Comparison of ENCODE assay signal across 23 mouse cellular contexts in genomic region chr9:123757326-123757725, GRCm38 (mm10). TPM values are rescaled to one million over a fixed set of nuclear protein-coding genes. Genes with fewer than 3 reads are reported as not detected.
A peak's percentile ranks its signal among the peaks of the same experiment; 100 is the strongest.
DNase-seq lines count a peak whose midpoint lies in the region; ATAC-seq and TF ChIP-seq lines count a peak whose summit lies in the region.
"Had no signal": no experiment of that assay in that cellular context is flagged by ENCODE, and none has a peak within 500 bp of the region (broad histone marks: within the 10 kb centered on the region; RNA-seq: fewer than 3 reads in every experiment).

No protein-coding gene starts in this region.

- H3K36me3 ChIP-seq in heart, embryonic 16.5 days (ENCODE audit: control insufficient read depth, insufficient read depth): no peaks in the 10 kb centered on the region
- H3K36me3 ChIP-seq in heart, embryonic 12.5 days: no peaks in the 10 kb centered on the region
- no peaks in the 10 kb centered on the region for H3K36me3 ChIP-seq in liver, embryonic 12.5 days
- H3K36me3 ChIP-seq: embryonic facial prominence, embryonic 15.5 days; heart, embryonic 15.5 days; hindbrain, embryonic 13.5 days; intestine, embryonic 15.5 days had no signal

- H3K9ac ChIP-seq in heart, embryonic 16.5 days (ENCODE audit: low read length): no peak overlapping the region
- H3K9ac ChIP-seq in heart, embryonic 12.5 days: no peak overlapping the region
- H3K9ac ChIP-seq in liver, embryonic 12.5 days: no peak overlapping the region
- H3K9ac ChIP-seq: embryonic facial prominence, embryonic 15.5 days; heart, embryonic 15.5 days; hindbrain, embryonic 13.5 days; intestine, embryonic 15.5 days had no signal

- H3K4me2 ChIP-seq in heart, embryonic 16.5 days (ENCODE audit: low read depth, low read length): no peak overlapping the region
- H3K4me2 ChIP-seq in heart, embryonic 12.5 days: no peak overlapping the region
- no peak overlapping the region for H3K4me2 ChIP-seq in liver, embryonic 12.5 days
- H3K4me2 ChIP-seq: embryonic facial prominence, embryonic 15.5 days; heart, embryonic 15.5 days; hindbrain, embryonic 13.5 days; intestine, embryonic 15.5 days had no signal

- H3K4me3 ChIP-seq in heart, embryonic 16.5 days (ENCODE audit: low read length): no peak overlapping the region
- no peak overlapping the region for H3K4me3 ChIP-seq in heart, embryonic 12.5 days
- no peak overlapping the region for H3K4me3 ChIP-seq in embryonic fibroblast, embryonic 13.5 days (ENCODE audit: insufficient read depth, low read length)
- no peak overlapping the region for H3K4me3 ChIP-seq in liver, embryonic 12.5 days
- H3K4me3 ChIP-seq: embryonic facial prominence, embryonic 15.5 days; heart, embryonic 15.5 days; hindbrain, embryonic 13.5 days; intestine, embryonic 15.5 days had no signal

- no peaks in the 10 kb centered on the region for H3K27me3 ChIP-seq in heart, embryonic 16.5 days (ENCODE audit: control insufficient read depth, insufficient read depth, low read length)
- no peaks in the 10 kb centered on the region for H3K27me3 ChIP-seq in heart, embryonic 12.5 days (replicated peaks)
- no peaks in the 10 kb centered on the region for H3K27me3 ChIP-seq in liver, embryonic 12.5 days (replicated peaks)
- H3K27me3 ChIP-seq: CH12.LX; embryonic facial prominence, embryonic 15.5 days; heart, embryonic 15.5 days; hindbrain, embryonic 13.5 days; intestine, embryonic 15.5 days had no signal

- H3K9me3 ChIP-seq in heart, embryonic 16.5 days (replicated peaks; ENCODE audit: control insufficient read depth, low read length): no peaks in the 10 kb centered on the region
- no peaks in the 10 kb centered on the region for H3K9me3 ChIP-seq in heart, embryonic 12.5 days (replicated peaks)
- H3K9me3 ChIP-seq in liver, embryonic 12.5 days (replicated peaks): no peaks in the 10 kb centered on the region
- H3K9me3 ChIP-seq: embryonic facial prominence, embryonic 15.5 days; heart, embryonic 15.5 days; hindbrain, embryonic 13.5 days; intestine, embryonic 15.5 days had no signal

- TF ChIP-seq POLR2A in embryonic fibroblast, embryonic 13.5 days (IDR thresholded peaks at IDR 0.05; ENCODE audit: low read depth, low read length): no peak

- TF ChIP-seq CTCF in embryonic fibroblast, embryonic 13.5 days (IDR thresholded peaks at IDR 0.05; ENCODE audit: borderline replicate concordance, insufficient read depth, low read length): no peak

- 52% methylated on average over 2 of the region's 2 CpGs for WGBS in heart, embryonic 16.5 days
- 54% methylated on average over 2 of the region's 2 CpGs for WGBS in heart, embryonic 12.5 days
- WGBS in liver, embryonic 12.5 days (ENCODE audit: insufficient replicate concordance): 35% methylated on average over 2 of the region's 2 CpGs

- peak; percentile 38 to 42 for DNase-seq in thymus, postnatal 10 days (ENCODE audit: low spot score in 2 of 2)
- peak; percentile 56 for DNase-seq in thymus, postnatal 4 days
- no peak for DNase-seq in frontal cortex, postnatal 25 days (ENCODE audit: low spot score in 2 of 2)
- DNase-seq: adrenal gland, postnatal 14 days; cerebellum, adult 18-20 months; cerebellum, postnatal 14 days; embryo, embryonic 11 days; gastrocnemius, postnatal 10 days; heart, postnatal 4 days; kidney, adult 18-20 months had no signal

- H3K4me1 ChIP-seq in heart, embryonic 16.5 days (ENCODE audit: control insufficient read depth, insufficient read depth, low read length): no peaks in the 10 kb centered on the region
- no peaks in the 10 kb centered on the region for H3K4me1 ChIP-seq in heart, embryonic 12.5 days (replicated peaks)
- no peaks in the 10 kb centered on the region for H3K4me1 ChIP-seq in embryonic fibroblast, embryonic 13.5 days (ENCODE audit: control insufficient read depth, insufficient read depth, low read length)
- no peaks in the 10 kb centered on the region for H3K4me1 ChIP-seq in liver, embryonic 12.5 days
- H3K4me1 ChIP-seq: embryonic facial prominence, embryonic 15.5 days; heart, embryonic 15.5 days; hindbrain, embryonic 13.5 days; intestine, embryonic 15.5 days had no signal

- H3K27ac ChIP-seq in heart, embryonic 16.5 days (ENCODE audit: low read length): peak overlapping the region; percentile 37; the same call in 1 of the 2 replicates
- no peak overlapping the region for H3K27ac ChIP-seq in heart, embryonic 12.5 days (ENCODE audit: poor library complexity, severe bottlenecking)
- 0 out of 2 replicates have a peak overlapping the region, but pooled peaks have one; percentile 27 for H3K27ac ChIP-seq in embryonic fibroblast, embryonic 13.5 days (ENCODE audit: insufficient read depth, low read length)
- H3K27ac ChIP-seq in liver, embryonic 12.5 days: no peak overlapping the region
- H3K27ac ChIP-seq: embryonic facial prominence, embryonic 15.5 days; heart, embryonic 15.5 days; hindbrain, embryonic 13.5 days; intestine, embryonic 15.5 days had no signal

- peak; percentile 41; the same call in 1 of the 2 replicates for ATAC-seq in heart, embryonic 16.5 days (replicated peaks; ENCODE audit: extremely low read depth, insufficient read depth, low FRiP score)
- no peak for ATAC-seq in heart, embryonic 12.5 days (ENCODE audit: insufficient number of reproducible peaks, low FRiP score)
- no peak for ATAC-seq in liver, embryonic 12.5 days
- ATAC-seq: activated CD4-positive, CD25-positive, alpha-beta regulatory T cell, adult 4 months; forebrain, embryonic 16.5 days; intestine, embryonic 15.5 days; Patski had no signal

RNA-seq across cellular contexts. Expression of gene Lztfl1, which starts 39.8 kb away (rescaled TPM):
- 33.9 and 39.0 TPM in 2 replicates for polyA plus RNA-seq in heart, embryonic 16.5 days (2015; fragmentation: Nextera tagmentation; extraction: Ambion mirVana)
- 33.7 and 35.1 TPM in 2 replicates for polyA plus RNA-seq in heart, embryonic 12.5 days (2016; fragmentation: Nextera tagmentation; extraction: Ambion mirVana)
- polyA plus RNA-seq in embryonic fibroblast, embryonic 13.5 days (2011; ENCODE audit: insufficient read length, low read depth, missing spikeins): 44.1 and 54.5 TPM in 2 replicates
- 22.0 and 25.6 TPM in 2 replicates for polyA plus RNA-seq in liver, embryonic 12.5 days (2016; fragmentation: Nextera tagmentation; extraction: Ambion mirVana)

RNA-seq across cellular contexts. Expression of gene Cxcr6, which starts 48.9 kb away (rescaled TPM):
- 0.65 and 1.2 TPM in 2 replicates for polyA plus RNA-seq in heart, embryonic 16.5 days (2015; fragmentation: Nextera tagmentation; extraction: Ambion mirVana)
- polyA plus RNA-seq in heart, embryonic 12.5 days (2016; fragmentation: Nextera tagmentation; extraction: Ambion mirVana): 0.37 and 0.48 TPM in 2 replicates
- 0.91 and 4.1 TPM in 2 replicates for polyA plus RNA-seq in embryonic fibroblast, embryonic 13.5 days (2011; ENCODE audit: insufficient read length, low read depth, missing spikeins)
- polyA plus RNA-seq in liver, embryonic 12.5 days (2016; fragmentation: Nextera tagmentation; extraction: Ambion mirVana): 0.06 and 0.13 TPM in 2 replicates
- polyA plus RNA-seq: embryonic facial prominence, embryonic 11.5 days had no signal

Comparison
In these comparisons a context has a peak if more than half of its experiments do, and no peak if none do; other contexts are left out.
1. H3K27ac ChIP-seq: peak in heart, embryonic 16.5 days (single experiment) and embryonic fibroblast, embryonic 13.5 days (single experiment); none in heart, embryonic 12.5 days (single experiment) and liver, embryonic 12.5 days (single experiment).
2. DNase-seq: peak in thymus, postnatal 10 days (2 of 2) and thymus, postnatal 4 days (single experiment); none in frontal cortex, postnatal 25 days (0 of 2).